Mouse (Mus musculus) midbrain, embryonic 16.5 days (tissue): ENCODE data around the gene Dpysl5. TPM values are rescaled to one million over a fixed set of nuclear protein-coding genes. Genes with fewer than 3 reads are reported as not detected.

Experiments used
- polyA plus RNA-seq: library from polyadenylated mRNA; unstranded; fragments of >200 nt; fragmentation: Nextera tagmentation; extraction: Ambion mirVana; gene quantifications from 2 replicates; pipeline ENCODE4 v1.2.1, GENCODE M21; 2015

The Dpysl5 gene
- polyA plus RNA-seq, 1 experiment from 2014 or later, result 306 TPM

Other genes starting within 250 kb of the Dpysl5 start
- gene Otof, start 249.6 kb upstream of the Dpysl5 start, polyA plus RNA-seq, result 4.0 and 5.5 TPM in 2 replicates
- gene 1700001C02Rik, start 245.5 kb upstream of the Dpysl5 start, polyA plus RNA-seq, result 0.71 and 2.1 TPM in 2 replicates
- gene Cib4, start 165.7 kb upstream of the Dpysl5 start, polyA plus RNA-seq, result not detected in 2 replicates
- 6.1 and 6.6 TPM in 2 replicates for gene Kcnk3, start 123.4 kb upstream of the Dpysl5 start, polyA plus RNA-seq
- 32.3 and 33.0 TPM in 2 replicates for gene Slc35f6, start 63.6 kb upstream of the Dpysl5 start, polyA plus RNA-seq
- gene Cenpa, start 44.8 kb upstream of the Dpysl5 start, polyA plus RNA-seq, result 22.6 and 30.5 TPM in 2 replicates
- gene Mapre3, start 103.1 kb downstream of the Dpysl5 start, polyA plus RNA-seq, result 162 and 172 TPM in 2 replicates
- 67.5 and 69.7 TPM in 2 replicates for gene Tmem214, start 156.4 kb downstream of the Dpysl5 start, polyA plus RNA-seq
- 24.1 and 24.5 TPM in 2 replicates for gene Agbl5, start 177.1 kb downstream of the Dpysl5 start, polyA plus RNA-seq
- 202 and 215 TPM in 2 replicates for gene Ost4, start 196.2 kb downstream of the Dpysl5 start, polyA plus RNA-seq
- 11.7 and 12.3 TPM in 2 replicates for gene Emilin1, start 201.8 kb downstream of the Dpysl5 start, polyA plus RNA-seq
- gene Khk, start 209.9 kb downstream of the Dpysl5 start, polyA plus RNA-seq, result 9.6 and 9.9 TPM in 2 replicates
- 68.2 and 86.8 TPM in 2 replicates for gene Cgref1, start 234.0 kb downstream of the Dpysl5 start, polyA plus RNA-seq
- 102 and 105 TPM in 2 replicates for gene Preb, start 248.8 kb downstream of the Dpysl5 start, polyA plus RNA-seq